Mouse (Mus musculus): Measurements from ENCODE around the gene Zfp1. TPM values are rescaled to one million over a fixed set of nuclear protein-coding genes. Genes with fewer than 3 reads are reported as not detected.

Zfp1 gene
- polyA plus RNA-seq, 1 experiment from 2014 or later, result 22.4 TPM

- Histone ChIP-seq H3K9me3 (replicated peaks) (no peaks in the 10 kb centered on the region), H3K4me1 (peaks cover 2% of the 10 kb centered on the region; the same call in 1 of the 2 replicates), H3K4me3 (no peak overlapping the region), H3K36me3 (peaks cover 51% of the 10 kb centered on the region), H3K27ac (replicated peaks) (no peak overlapping the region), H3K27me3 (ENCODE audit: low read depth, poor library complexity, severe bottlenecking) (no peaks in the 10 kb centered on the region)
- no peak for DNase-seq (ENCODE audit: low spot score)
- 90% methylated on average over 6 of the region's 6 CpGs for WGBS
Measured at GRCm38 (mm10) chr8:111614786-111615701, 28.2 kb upstream of the Zfp1 start.

GRCm38 (mm10) chr8:111617812-111618211 lies 25.4 kb upstream of the Zfp1 start:
- Histone ChIP-seq H3K4me1 (peaks cover 11% of the 10 kb centered on the region), H3K9me3 (replicated peaks) (no peaks in the 10 kb centered on the region), H3K27me3 (ENCODE audit: low read depth, poor library complexity, severe bottlenecking) (no peaks in the 10 kb centered on the region), H3K4me3 (no peak overlapping the region), H3K27ac (replicated peaks) (no peak overlapping the region), H3K36me3 (peaks cover 53% of the 10 kb centered on the region)
- 84% methylated on average over 6 of the region's 6 CpGs for WGBS
- no peak for DNase-seq (ENCODE audit: low spot score)

- WGBS, result 90% methylated on average over 4 of the region's 4 CpGs
Measured at GRCm38 (mm10) chr8:111618273-111618672, 24.9 kb upstream of the Zfp1 start.

GRCm38 (mm10) chr8:111619936-111620335 lies 23.3 kb upstream of the Zfp1 start:
- no peak overlapping the region for H3K27ac ChIP-seq (replicated peaks)

More at GRCm38 (mm10) chr8:111618273-111618672, 24.9 kb upstream of the Zfp1 start:
- peaks cover 11% of the 10 kb centered on the region for H3K4me1 ChIP-seq
- DNase-seq (ENCODE audit: low spot score), result no peak
- peaks cover 52% of the 10 kb centered on the region for H3K36me3 ChIP-seq
- no peak overlapping the region for H3K27ac ChIP-seq (replicated peaks)
- no peaks in the 10 kb centered on the region for H3K9me3 ChIP-seq (replicated peaks)
- no peaks in the 10 kb centered on the region for H3K27me3 ChIP-seq (ENCODE audit: low read depth, poor library complexity, severe bottlenecking)
- H3K4me3 ChIP-seq, result no peak overlapping the region

GRCm38 (mm10) chr8:111622104-111622503 lies 21.1 kb upstream of the Zfp1 start:
- no peaks in the 10 kb centered on the region for H3K9me3 ChIP-seq (replicated peaks)
- H3K4me3 ChIP-seq, result no peak overlapping the region
- no peaks in the 10 kb centered on the region for H3K27me3 ChIP-seq (ENCODE audit: low read depth, poor library complexity, severe bottlenecking)
- peaks cover 11% of the 10 kb centered on the region for H3K4me1 ChIP-seq
- peaks cover 64% of the 10 kb centered on the region for H3K36me3 ChIP-seq
- 0 out of 2 replicates have a peak overlapping the region, but pooled peaks have one; percentile 7 for H3K27ac ChIP-seq (replicated peaks)
- 61% methylated on average over 3 of the region's 3 CpGs for WGBS
- no peak for DNase-seq (ENCODE audit: low spot score)

More at GRCm38 (mm10) chr8:111619936-111620335, 23.3 kb upstream of the Zfp1 start:
- H3K4me3 ChIP-seq, result no peak overlapping the region
- H3K4me1 ChIP-seq, result peaks cover 11% of the 10 kb centered on the region
- peaks cover 57% of the 10 kb centered on the region for H3K36me3 ChIP-seq
- no peaks in the 10 kb centered on the region for H3K27me3 ChIP-seq (ENCODE audit: low read depth, poor library complexity, severe bottlenecking)
- no peaks in the 10 kb centered on the region for H3K9me3 ChIP-seq (replicated peaks)
- no peak for DNase-seq (ENCODE audit: low spot score)
- WGBS, result 72% methylated on average over 1 of the region's 1 CpGs

- peaks cover 64% of the 10 kb centered on the region for H3K36me3 ChIP-seq
- no peaks in the 10 kb centered on the region for H3K9me3 ChIP-seq (replicated peaks)
- H3K4me3 ChIP-seq, result no peak overlapping the region
- DNase-seq (ENCODE audit: low spot score), result no peak
- H3K27me3 ChIP-seq (ENCODE audit: low read depth, poor library complexity, severe bottlenecking), result no peaks in the 10 kb centered on the region
- peak overlapping the region; percentile 55; the same call in 1 of the 2 replicates for H3K27ac ChIP-seq (replicated peaks)
- 76% methylated on average over 10 of the region's 10 CpGs for WGBS
- peaks cover 9% of the 10 kb centered on the region for H3K4me1 ChIP-seq
Measured at GRCm38 (mm10) chr8:111622553-111622952, 20.6 kb upstream of the Zfp1 start.

GRCm38 (mm10) chr8:111624081-111624852 lies 18.9 kb upstream of the Zfp1 start:
- Histone ChIP-seq H3K36me3 (peaks cover 64% of the 10 kb centered on the region), H3K27ac (replicated peaks) (no peak overlapping the region), H3K4me1 (peaks cover 9% of the 10 kb centered on the region), H3K27me3 (ENCODE audit: low read depth, poor library complexity, severe bottlenecking) (no peaks in the 10 kb centered on the region), H3K4me3 (no peak overlapping the region), H3K9me3 (replicated peaks) (no peaks in the 10 kb centered on the region)
- no peak for DNase-seq (ENCODE audit: low spot score)
- WGBS, result 86% methylated on average over 12 of the region's 12 CpGs

GRCm38 (mm10) chr8:111624853-111625221 lies 18.4 kb upstream of the Zfp1 start:
- no peaks in the 10 kb centered on the region for H3K9me3 ChIP-seq (replicated peaks)
- H3K27ac ChIP-seq (replicated peaks), result no peak overlapping the region
- H3K4me1 ChIP-seq, result peaks cover 14% of the 10 kb centered on the region
- no peak overlapping the region for H3K4me3 ChIP-seq
- no peaks in the 10 kb centered on the region for H3K27me3 ChIP-seq (ENCODE audit: low read depth, poor library complexity, severe bottlenecking)
- DNase-seq (ENCODE audit: low spot score), result no peak
- peaks cover 58% of the 10 kb centered on the region for H3K36me3 ChIP-seq
- WGBS, result 92% methylated on average over 10 of the region's 10 CpGs

GRCm38 (mm10) chr8:111625694-111626527 lies 17.3 kb upstream of the Zfp1 start:
- H3K9me3 ChIP-seq (replicated peaks), result no peaks in the 10 kb centered on the region
- H3K36me3 ChIP-seq, result peaks cover 49% of the 10 kb centered on the region
- H3K4me1 ChIP-seq, result peaks cover 18% of the 10 kb centered on the region
- H3K27ac ChIP-seq (replicated peaks), result no peak overlapping the region
- 36% methylated on average over 6 of the region's 6 CpGs for WGBS
- DNase-seq (ENCODE audit: low spot score), result peak; percentile 76
- H3K4me3 ChIP-seq, result no peak overlapping the region
- no peaks in the 10 kb centered on the region for H3K27me3 ChIP-seq (ENCODE audit: low read depth, poor library complexity, severe bottlenecking)

- Histone ChIP-seq H3K9me3 (replicated peaks) (no peaks in the 10 kb centered on the region), H3K27ac (replicated peaks) (no peak overlapping the region), H3K4me1 (peaks cover 18% of the 10 kb centered on the region), H3K4me3 (no peak overlapping the region), H3K27me3 (ENCODE audit: low read depth, poor library complexity, severe bottlenecking) (no peaks in the 10 kb centered on the region), H3K36me3 (peaks cover 43% of the 10 kb centered on the region)
- 80% methylated on average over 8 of the region's 8 CpGs for WGBS
- DNase-seq (ENCODE audit: low spot score), result no peak
Measured at GRCm38 (mm10) chr8:111626528-111626820, 16.7 kb upstream of the Zfp1 start.

GRCm38 (mm10) chr8:111626933-111627332 lies 16.3 kb upstream of the Zfp1 start:
- no peak overlapping the region for H3K4me3 ChIP-seq
- H3K27me3 ChIP-seq (ENCODE audit: low read depth, poor library complexity, severe bottlenecking), result no peaks in the 10 kb centered on the region
- no peak overlapping the region for H3K27ac ChIP-seq (replicated peaks)
- H3K36me3 ChIP-seq, result peaks cover 39% of the 10 kb centered on the region
- WGBS, result 96% methylated on average over 14 of the region's 14 CpGs
- no peak for DNase-seq (ENCODE audit: low spot score)
- peaks cover 15% of the 10 kb centered on the region for H3K4me1 ChIP-seq
- H3K9me3 ChIP-seq (replicated peaks), result no peaks in the 10 kb centered on the region

GRCm38 (mm10) chr8:111627923-111628322 lies 15.3 kb upstream of the Zfp1 start:
- Histone ChIP-seq H3K27ac (replicated peaks) (0 out of 2 replicates have a peak overlapping the region, but pooled peaks have one; percentile 17), H3K4me1 (peaks cover 9% of the 10 kb centered on the region; the same call in 1 of the 2 replicates), H3K9me3 (replicated peaks) (no peaks in the 10 kb centered on the region), H3K27me3 (ENCODE audit: low read depth, poor library complexity, severe bottlenecking) (no peaks in the 10 kb centered on the region), H3K36me3 (peaks cover 31% of the 10 kb centered on the region), H3K4me3 (no peak overlapping the region)
- no peak for DNase-seq (ENCODE audit: low spot score)
- WGBS, result 97% methylated on average over 9 of the region's 9 CpGs

Measured in midbrain, embryonic 10.5 days (tissue).